Mouse (Mus musculus) neural tube, embryonic 14.5 days (tissue): ENCODE data around the gene Olfr524. TPM values are rescaled to one million over a fixed set of nuclear protein-coding genes. Genes with fewer than 3 reads are reported as not detected.
A peak's percentile ranks its signal among the peaks of the same experiment; 100 is the strongest.

Experiments
- ATAC-seq: fragments of 200-750 bp; cut with Nextera tagmentation; 2 replicates; pipeline ENCODE4 v1.8.0; 2017; ENCODE audit warnings: low read depth, mild to moderate bottlenecking, moderate TSS enrichment, moderate library complexity
- H3K27ac ChIP-seq: fragments of 300-500 bp; sonication (generic); 2 replicates; pipeline ENCODE4 v1.5.1; 2014; ENCODE audit warnings: low read depth, mild to moderate bottlenecking, control low read depth, low read length, moderate library complexity, mixed read lengths
- H3K27me3 ChIP-seq: fragments of 300-500 bp; sonication (generic); 2 replicates; pipeline ENCODE4 v1.6.1; 2014; ENCODE audit warnings: low read length; ENCODE audit not compliant: control insufficient read depth, insufficient read depth
- H3K36me3 ChIP-seq: fragments of 300-500 bp; sonication (generic); 2 replicates; pipeline ENCODE4 v1.6.1; 2014; ENCODE audit warnings: low read length, mixed read lengths; ENCODE audit not compliant: control insufficient read depth, insufficient read depth
- H3K4me1 ChIP-seq: fragments of 300-500 bp; sonication (generic); 2 replicates; pipeline ENCODE4 v1.6.1; 2014; ENCODE audit warnings: low read length; ENCODE audit not compliant: control insufficient read depth, insufficient read depth
- H3K4me2 ChIP-seq: fragments of 300-500 bp; sonication (generic); 2 replicates; pipeline ENCODE4 v1.6.1; 2014; ENCODE audit warnings: mild to moderate bottlenecking, low read depth, low read length, control low read depth
- H3K4me3 ChIP-seq: fragments of 300-500 bp; sonication (generic); 2 replicates; pipeline ENCODE4 v1.5.1; 2014; ENCODE audit warnings: low read depth, low read length, control low read depth, mixed read lengths
- H3K9ac ChIP-seq: fragments of 300-500 bp; sonication (generic); replicated peaks from 2 replicates; pipeline ENCODE4 v1.6.1; 2014; ENCODE audit warnings: low read depth, mild to moderate bottlenecking, control low read depth, low read length, mixed read lengths
- H3K9me3 ChIP-seq: fragments of 300-500 bp; sonication (generic); 2 replicates; pipeline ENCODE4 v1.6.1; 2016; ENCODE audit warnings: low read length; ENCODE audit not compliant: control insufficient read depth
- WGBS: fragments of 180-500 bp; shearing (Covaris S2); extraction: QIAGEN DNeasy Blood & Tissue Kit; methylation state at CpG from one replicate; pipeline ENCODE4 v1.1.7; 2014; 5-methylcytosine and 5-hydroxymethylcytosine counted together
- polyA plus RNA-seq: library from polyadenylated mRNA; unstranded; fragments of >200 nt; fragmentation: Nextera tagmentation; extraction: Ambion mirVana; gene quantifications from 2 replicates; pipeline ENCODE4 v1.2.1, GENCODE M21; 2014

Olfr524 gene
- polyA plus RNA-seq, 1 experiment from 2014 or later: not detected

DNA sequence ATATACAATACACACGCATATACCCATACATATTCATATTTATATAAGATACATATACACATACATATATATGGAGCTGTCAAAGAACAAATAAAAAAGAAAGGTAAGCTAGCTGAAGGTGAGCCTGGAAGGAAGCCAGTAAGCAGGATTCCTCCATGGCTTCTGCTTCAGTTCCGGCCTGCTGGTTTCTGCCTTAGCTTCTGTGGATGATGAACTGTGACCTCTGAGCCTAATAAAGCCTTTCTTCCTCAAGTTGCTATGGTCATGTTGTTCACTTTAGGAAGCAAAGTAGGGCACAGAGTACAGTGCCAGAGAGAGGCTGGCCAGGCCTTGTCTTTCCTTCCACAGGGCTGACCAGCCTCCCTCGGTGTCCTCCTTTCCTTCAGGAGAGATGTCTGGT lies 34.9 kb downstream of the Olfr524 start:
- no peak overlapping the region for H3K4me3 ChIP-seq

DNA sequence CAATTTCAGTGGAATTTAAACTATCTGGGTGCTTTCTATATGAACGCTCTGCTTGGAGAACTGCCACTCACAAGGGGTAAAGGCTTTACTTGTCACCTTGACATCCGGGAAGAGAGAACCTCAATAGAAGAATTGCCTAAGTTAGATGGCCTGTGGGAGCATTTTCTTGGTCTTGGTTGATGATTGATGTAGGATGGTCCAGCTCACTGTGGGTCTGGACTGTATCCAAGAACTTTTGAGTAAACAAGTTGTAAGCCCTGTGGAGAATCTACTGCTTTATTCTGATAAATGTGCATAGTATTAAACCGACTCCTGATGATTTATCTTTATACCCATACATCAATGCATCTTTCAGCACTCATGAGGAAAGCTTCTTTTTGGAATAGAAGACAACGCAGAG lies 36.4 kb downstream of the Olfr524 start:
- WGBS: 86% methylated on average over 4 of the region's 4 CpGs
- no peak overlapping the region for H3K9ac ChIP-seq
- no peak for ATAC-seq
- H3K9me3 ChIP-seq: no peaks in the 10 kb centered on the region
- H3K27ac ChIP-seq: no peak overlapping the region
- H3K36me3 ChIP-seq: no peaks in the 10 kb centered on the region
- no peaks in the 10 kb centered on the region for H3K27me3 ChIP-seq
- H3K4me3 ChIP-seq: no peak overlapping the region
- no peaks in the 10 kb centered on the region for H3K4me1 ChIP-seq
- H3K4me2 ChIP-seq: no peak overlapping the region

More for the DNA sequence above, 34.9 kb downstream of the Olfr524 start:
- no peaks in the 10 kb centered on the region for H3K27me3 ChIP-seq
- H3K4me1 ChIP-seq: no peaks in the 10 kb centered on the region
- no peak overlapping the region for H3K27ac ChIP-seq
- H3K4me2 ChIP-seq: no peak overlapping the region
- no peaks in the 10 kb centered on the region for H3K9me3 ChIP-seq
- 91% methylated on average over 3 of the region's 3 CpGs for WGBS
- no peaks in the 10 kb centered on the region for H3K36me3 ChIP-seq
- ATAC-seq: no peak
- no peak overlapping the region for H3K9ac ChIP-seq

DNA sequence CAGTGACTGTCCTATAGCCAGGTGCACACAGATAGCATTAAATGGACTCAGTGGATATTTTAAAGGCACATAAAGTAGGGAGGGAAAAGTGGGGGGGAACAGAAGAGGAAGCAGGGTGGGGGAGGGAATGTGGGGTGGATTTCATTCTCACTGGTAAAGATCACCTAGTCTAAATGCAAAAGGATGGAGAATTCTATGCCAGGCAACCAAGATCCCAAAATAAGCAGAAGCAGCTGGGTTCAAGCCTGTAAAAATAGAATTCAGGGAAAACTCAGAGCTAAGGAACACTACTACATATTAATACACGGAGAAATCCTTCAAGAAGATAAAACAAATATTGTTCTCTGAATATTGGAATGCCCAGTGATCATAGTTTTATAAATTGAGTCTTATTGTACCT lies 37.8 kb downstream of the Olfr524 start:
- no peak for ATAC-seq
- 74% methylated on average over 1 of the region's 1 CpGs for WGBS

DNA sequence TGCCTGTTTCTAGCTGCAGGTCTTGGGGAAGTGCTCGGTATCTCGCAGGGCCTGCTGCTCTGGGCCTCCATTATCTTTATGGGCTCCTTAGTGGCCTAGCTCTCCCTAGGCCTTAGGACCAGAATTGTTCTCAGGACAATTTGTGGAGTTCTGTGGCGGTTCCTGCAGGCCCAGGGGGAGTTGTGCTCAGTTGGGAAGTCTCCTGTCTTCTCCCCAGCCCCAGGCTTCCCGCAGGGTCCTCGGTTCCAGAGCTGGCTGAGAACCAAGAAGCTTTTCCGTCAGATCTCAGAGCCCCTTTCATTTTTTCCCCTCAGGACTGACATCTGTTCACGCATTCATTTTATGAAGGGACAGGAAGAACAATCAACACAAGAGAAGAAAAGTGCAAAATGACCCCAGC lies 41.1 kb downstream of the Olfr524 start, which contains the start of gene Olfr522:
Gene Olfr522 (minus strand): TSS at position 101 of the 400 bp plus-strand sequence.
- WGBS: 70% methylated on average over 7 of the region's 7 CpGs
- no peak within 1 kb of the TSS for H3K27ac ChIP-seq
- no peaks in the 10 kb centered on the region for H3K27me3 ChIP-seq
- no peak within 1 kb of the TSS for H3K4me3 ChIP-seq
- H3K9ac ChIP-seq: no peak within 1 kb of the TSS
- no peaks in the 10 kb centered on the region for H3K9me3 ChIP-seq
- no peak within 1 kb of the TSS for H3K4me2 ChIP-seq
- no peak for ATAC-seq
- H3K4me1 ChIP-seq: no peaks in the 10 kb centered on the region
- no peaks in the 10 kb centered on the region for H3K36me3 ChIP-seq

More for the DNA sequence above, 37.8 kb downstream of the Olfr524 start:
- Histone ChIP-seq H3K4me1 (no peaks in the 10 kb centered on the region), H3K4me3 (no peak overlapping the region), H3K27ac (no peak overlapping the region), H3K4me2 (no peak overlapping the region), H3K9me3 (no peaks in the 10 kb centered on the region), H3K9ac (no peak overlapping the region), H3K36me3 (no peaks in the 10 kb centered on the region), H3K27me3 (no peaks in the 10 kb centered on the region)

DNA sequence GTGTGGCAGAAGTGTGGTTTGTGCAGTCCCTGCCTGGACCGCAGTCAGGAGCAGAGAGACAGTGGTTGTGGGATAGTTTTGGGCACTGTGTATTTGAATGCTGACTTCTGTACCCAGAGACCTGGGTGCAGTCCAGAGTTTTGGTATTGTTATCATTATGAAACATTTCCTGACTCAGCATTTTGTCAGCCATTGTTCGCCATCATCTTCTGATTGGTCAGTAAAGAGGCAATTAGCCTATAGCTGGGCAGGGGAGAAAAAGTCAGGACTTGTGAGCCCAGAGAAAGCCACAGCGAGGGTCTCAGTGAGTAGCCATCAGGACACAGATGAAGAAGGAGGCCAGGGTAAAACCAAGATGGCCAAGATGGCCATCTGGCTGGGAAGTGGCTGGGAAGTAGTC lies 45.4 kb downstream of the Olfr524 start:
- Histone ChIP-seq H3K27ac (no peak overlapping the region), H3K4me3 (no peak overlapping the region), H3K27me3 (no peaks in the 10 kb centered on the region), H3K4me2 (no peak overlapping the region), H3K9me3 (no peaks in the 10 kb centered on the region), H3K4me1 (no peaks in the 10 kb centered on the region), H3K9ac (no peak overlapping the region), H3K36me3 (no peaks in the 10 kb centered on the region)
- ATAC-seq: no peak
- WGBS: 77% methylated on average over 3 of the region's 3 CpGs

DNA sequence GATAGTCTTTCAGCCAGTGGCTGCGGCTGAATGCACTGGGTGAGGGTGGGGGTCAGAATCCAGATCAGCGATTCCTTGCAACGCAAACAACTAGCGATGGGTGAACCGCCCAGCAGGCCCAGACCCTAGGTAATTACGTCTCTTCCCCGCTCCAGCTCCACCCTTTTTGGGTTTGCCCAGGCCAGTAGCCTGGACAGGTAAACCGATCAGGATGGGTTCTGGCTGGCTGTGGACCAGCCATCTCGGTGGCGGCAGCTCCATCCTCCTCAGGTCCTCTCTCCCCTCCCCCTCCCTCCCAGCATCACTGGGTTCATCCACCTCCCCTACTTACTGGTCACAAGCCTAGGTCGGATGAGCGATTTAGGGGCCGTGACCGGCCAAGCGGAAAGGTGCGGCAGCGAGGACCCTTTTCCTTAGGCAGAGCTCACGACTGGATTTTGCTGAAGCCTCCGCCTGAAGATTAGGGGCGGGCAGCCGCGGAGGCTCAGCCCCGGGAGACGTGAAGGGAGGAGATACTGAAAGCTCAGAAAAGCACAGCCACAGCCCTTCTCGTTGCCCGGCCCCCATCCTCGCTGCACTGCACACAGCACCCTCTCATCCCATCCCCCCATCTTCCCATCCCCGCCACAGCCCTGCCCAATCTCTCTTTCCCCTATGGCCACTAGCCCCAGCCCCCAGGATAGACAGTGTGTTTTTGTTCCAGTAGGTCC lies 51.4 kb downstream of the Olfr524 start, which contains the start of gene Sprn:
Gene Sprn (minus strand): TSS at position 660 of the 710 bp plus-strand sequence.
- peak; percentile 87 for ATAC-seq
- Histone ChIP-seq H3K4me3 (peak within 1 kb of the TSS; percentile 41), H3K9ac (peak within 1 kb of the TSS; percentile 70), H3K4me2 (peak within 1 kb of the TSS; percentile 59), H3K9me3 (no peaks in the 10 kb centered on the region), H3K27me3 (no peaks in the 10 kb centered on the region), H3K4me1 (peaks cover 5% of the 10 kb centered on the region; the same call in 1 of the 2 replicates), H3K27ac (peak within 1 kb of the TSS; percentile 53), H3K36me3 (no peaks in the 10 kb centered on the region)
- WGBS: 3% methylated on average over 28 of the region's 28 CpGs

DNA sequence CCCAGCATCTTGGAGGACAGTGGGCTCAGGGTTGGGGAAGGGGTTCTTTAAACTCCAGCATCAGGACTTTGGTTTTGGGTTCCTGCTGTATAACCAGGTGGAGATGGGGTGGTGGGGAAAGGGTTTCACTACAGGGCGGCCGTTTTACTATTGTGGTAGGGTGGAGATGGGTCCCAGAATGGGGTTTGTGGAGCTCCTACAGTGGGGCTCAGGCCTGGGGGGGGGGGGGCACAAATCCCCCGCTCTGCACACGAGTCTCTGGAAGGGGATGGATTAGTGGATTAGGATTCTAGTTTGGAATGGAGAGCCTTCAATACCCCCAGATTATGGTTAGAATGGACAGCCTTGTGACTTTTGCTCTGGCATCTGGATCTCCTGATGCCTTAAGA lies 51.9 kb downstream of the Olfr524 start:
- Histone ChIP-seq H3K4me1 (peaks cover 5% of the 10 kb centered on the region; the same call in 1 of the 2 replicates), H3K9me3 (no peaks in the 10 kb centered on the region), H3K4me3 (peak overlapping the region; percentile 41), H3K27ac (peak overlapping the region; percentile 53), H3K4me2 (peak overlapping the region; percentile 59), H3K9ac (peak overlapping the region; percentile 70), H3K27me3 (no peaks in the 10 kb centered on the region), H3K36me3 (no peaks in the 10 kb centered on the region)
- 13% methylated on average over 4 of the region's 4 CpGs for whole genome bisulfite sequencing
- ATAC-seq: peak; percentile 33

DNA sequence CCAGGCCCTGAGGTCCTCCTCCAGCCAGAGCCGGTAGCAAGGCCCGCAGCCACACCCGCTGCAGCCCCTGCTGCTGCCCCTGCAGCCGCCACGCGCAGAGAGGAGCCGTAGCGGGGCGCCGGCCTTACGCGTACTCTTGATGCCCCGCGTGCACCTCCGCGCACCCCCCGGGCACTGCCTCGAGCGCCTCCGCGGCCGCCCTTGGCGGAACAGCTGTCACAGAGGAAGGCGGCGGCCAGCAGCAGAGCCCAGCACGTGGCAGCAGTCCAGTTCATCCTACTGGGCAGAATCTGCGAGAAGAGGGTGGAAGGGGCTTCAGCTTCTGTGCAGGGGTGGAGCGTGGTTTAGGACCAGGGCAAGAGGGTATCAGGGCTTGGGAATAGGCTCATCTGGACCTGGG lies 52.4 kb downstream of the Olfr524 start:
- ATAC-seq: peak; percentile 15; the same call in 1 of the 2 replicates
- Histone ChIP-seq H3K36me3 (no peaks in the 10 kb centered on the region), H3K27ac (no peak overlapping the region; the same call in 1 of the 2 replicates), H3K9ac (peak overlapping the region; percentile 56), H3K4me2 (peak overlapping the region; percentile 59), H3K27me3 (no peaks in the 10 kb centered on the region), H3K4me1 (peaks cover 5% of the 10 kb centered on the region; the same call in 1 of the 2 replicates), H3K4me3 (peak overlapping the region; percentile 41), H3K9me3 (no peaks in the 10 kb centered on the region)
- 4% methylated on average over 28 of the region's 28 CpGs for WGBS
